ENCODE assay signal across 8 mouse cellular contexts in the genomic region with DNA sequence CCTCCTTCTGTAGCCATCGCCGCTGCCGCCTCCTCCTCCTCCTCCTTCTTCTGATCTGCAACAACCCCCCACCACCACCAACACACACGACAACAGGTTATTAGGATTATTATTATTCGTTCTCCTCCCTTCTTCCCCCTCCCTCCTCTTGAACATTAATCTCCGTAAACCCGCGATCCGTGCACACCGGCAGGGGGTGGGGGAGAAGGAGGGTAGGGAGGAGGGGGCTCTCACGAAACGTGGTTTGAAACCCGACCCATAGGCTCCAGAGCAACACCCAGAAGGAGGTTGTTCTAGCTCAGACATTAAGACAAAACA. TPM values are rescaled to one million over a fixed set of nuclear protein-coding genes. Genes with fewer than 3 reads are reported as not detected.
DNase-seq lines count a peak whose midpoint lies in the region; ATAC-seq and TF ChIP-seq lines count a peak whose summit lies in the region.

No protein-coding gene starts in this region.

- peak overlapping the region; percentile 66 for H3K9ac ChIP-seq in kidney, postnatal 0 days (ENCODE audit: low read depth, low read length)
- peak overlapping the region; percentile 86 for H3K9ac ChIP-seq in hindbrain, embryonic 16.5 days (ENCODE audit: low read depth, low read length)
- H3K9ac ChIP-seq in midbrain, embryonic 15.5 days: peak overlapping the region; percentile 67

- WGBS in kidney, postnatal 0 days: under 1% methylated on average over 13 of the region's 13 CpGs
- WGBS in embryonic facial prominence, embryonic 10.5 days: 0% methylated on average over 13 of the region's 13 CpGs
- WGBS in hindbrain, embryonic 16.5 days: 0% methylated on average over 13 of the region's 13 CpGs
- 0% methylated on average over 13 of the region's 13 CpGs for WGBS in midbrain, embryonic 15.5 days

- H3K36me3 ChIP-seq in kidney, postnatal 0 days (ENCODE audit: insufficient read depth, low read length): no peaks in the 10 kb centered on the region
- peaks cover 12% of the 10 kb centered on the region for H3K36me3 ChIP-seq in embryonic facial prominence, embryonic 10.5 days (replicated peaks)
- H3K36me3 ChIP-seq in hindbrain, embryonic 16.5 days (ENCODE audit: control insufficient read depth, insufficient read depth, low read length): no peaks in the 10 kb centered on the region
- H3K36me3 ChIP-seq in midbrain, embryonic 15.5 days (replicated peaks): no peaks in the 10 kb centered on the region

- no peak for DNase-seq in kidney, postnatal 0 days (ENCODE audit: low spot score)
- DNase-seq in kidney, postnatal 36 days: no peak
- no peak for DNase-seq in embryonic facial prominence, embryonic 10.5 days (ENCODE audit: low spot score)
- no peak for DNase-seq in right cerebral cortex, adult 2 months (ENCODE audit: low spot score in 2 of 2)
- DNase-seq in embryo, embryonic 9.5 days (ENCODE audit: extremely low spot score): no peak
- DNase-seq in thymus, adult 18-20 months: no peak

- H3K27me3 ChIP-seq in kidney, postnatal 0 days (ENCODE audit: insufficient read depth, low read length): no peaks in the 10 kb centered on the region
- no peaks in the 10 kb centered on the region for H3K27me3 ChIP-seq in embryonic facial prominence, embryonic 10.5 days (replicated peaks; ENCODE audit: low read depth, poor library complexity, severe bottlenecking)
- no peaks in the 10 kb centered on the region for H3K27me3 ChIP-seq in hindbrain, embryonic 16.5 days (replicated peaks; ENCODE audit: control insufficient read depth, insufficient read depth, low read length)
- no peaks in the 10 kb centered on the region for H3K27me3 ChIP-seq in midbrain, embryonic 15.5 days (replicated peaks)

- no peak for ATAC-seq in kidney, postnatal 0 days (replicated peaks; ENCODE audit: low FRiP score, low read depth)
- no peak for ATAC-seq in hindbrain, embryonic 16.5 days
- ATAC-seq in midbrain, embryonic 15.5 days (replicated peaks): no peak

- H3K4me1 ChIP-seq in kidney, postnatal 0 days (replicated peaks; ENCODE audit: insufficient read depth, low read length): no peaks in the 10 kb centered on the region
- H3K4me1 ChIP-seq in embryonic facial prominence, embryonic 10.5 days: peaks cover 39% of the 10 kb centered on the region
- H3K4me1 ChIP-seq in hindbrain, embryonic 16.5 days (ENCODE audit: control insufficient read depth, insufficient read depth, low read depth, low read length): peaks cover 25% of the 10 kb centered on the region
- H3K4me1 ChIP-seq in midbrain, embryonic 15.5 days: peaks cover 44% of the 10 kb centered on the region

- peak overlapping the region; percentile 96 for H3K27ac ChIP-seq in kidney, postnatal 0 days
- H3K27ac ChIP-seq in embryonic facial prominence, embryonic 10.5 days (replicated peaks): peak overlapping the region; percentile 95
- H3K27ac ChIP-seq in hindbrain, embryonic 16.5 days (ENCODE audit: low read depth, low read length): peak overlapping the region; percentile 98
- H3K27ac ChIP-seq in midbrain, embryonic 15.5 days: peak overlapping the region; percentile 96

- H3K9me3 ChIP-seq in kidney, postnatal 0 days (replicated peaks; ENCODE audit: low read length): no peaks in the 10 kb centered on the region
- H3K9me3 ChIP-seq in embryonic facial prominence, embryonic 10.5 days: no peaks in the 10 kb centered on the region
- H3K9me3 ChIP-seq in hindbrain, embryonic 16.5 days (ENCODE audit: control insufficient read depth, low read length): no peaks in the 10 kb centered on the region
- no peaks in the 10 kb centered on the region for H3K9me3 ChIP-seq in midbrain, embryonic 15.5 days

- H3K4me2 ChIP-seq in kidney, postnatal 0 days (ENCODE audit: low read length): peak overlapping the region; percentile 56
- H3K4me2 ChIP-seq in hindbrain, embryonic 16.5 days (ENCODE audit: low read length): peak overlapping the region; percentile 61
- peak overlapping the region; percentile 53 for H3K4me2 ChIP-seq in midbrain, embryonic 15.5 days

- TF ChIP-seq CTCF in kidney, postnatal 0 days (IDR thresholded peaks at IDR 0.05; ENCODE audit: low read depth): peak; percentile 31; the same call in 1 of the 2 replicates

- H3K4me3 ChIP-seq in kidney, postnatal 0 days (replicated peaks; ENCODE audit: low read depth, low read length): peak overlapping the region; percentile 75
- peak overlapping the region; percentile 87 for H3K4me3 ChIP-seq in embryonic facial prominence, embryonic 10.5 days
- peak overlapping the region; percentile 84 for H3K4me3 ChIP-seq in hindbrain, embryonic 16.5 days (ENCODE audit: low read length)
- H3K4me3 ChIP-seq in midbrain, embryonic 15.5 days: peak overlapping the region; percentile 97

RNA-seq across cellular contexts. Expression of gene Sp4, which starts 0.5 kb away (rescaled TPM):
- polyA plus RNA-seq in kidney, postnatal 0 days (2015; fragmentation: Nextera tagmentation; extraction: Ambion mirVana): 6.5 and 6.9 TPM in 2 replicates
- 11.0 and 11.9 TPM in 2 replicates for polyA plus RNA-seq in embryonic facial prominence, embryonic 10.5 days (2016; fragmentation: Nextera tagmentation; extraction: Ambion mirVana)
- 15.0 and 19.3 TPM in 2 replicates for polyA plus RNA-seq in hindbrain, embryonic 16.5 days (2015; fragmentation: Nextera tagmentation; extraction: Ambion mirVana)
- polyA plus RNA-seq in midbrain, embryonic 15.5 days (2015; fragmentation: Nextera tagmentation; extraction: Ambion mirVana): 24.7 and 25.6 TPM in 2 replicates
